8 mouse cellular contexts compared by ENCODE assay signal in the genomic region with DNA sequence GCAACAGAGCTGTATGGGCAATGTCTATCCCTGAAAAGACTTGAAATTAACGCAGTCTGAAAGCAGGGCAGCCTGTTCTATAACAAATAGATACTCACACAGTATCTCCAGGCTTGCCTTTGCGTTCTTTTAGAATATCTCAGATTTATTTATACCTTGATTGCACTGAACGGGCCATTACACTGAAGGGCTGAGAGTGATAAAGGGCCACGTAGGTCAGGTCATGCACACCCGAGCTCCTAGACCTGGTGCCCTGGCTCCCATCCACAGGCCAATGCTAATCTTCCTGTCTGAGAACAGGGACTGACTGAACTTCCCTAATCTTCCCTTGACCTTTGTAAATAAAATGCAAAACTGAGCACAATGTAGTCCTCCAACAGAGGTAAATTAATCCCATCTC.
A peak's percentile ranks its signal among the peaks of the same experiment; 100 is the strongest.
DNase-seq lines count a peak whose midpoint lies in the region; ATAC-seq and TF ChIP-seq lines count a peak whose summit lies in the region.

No protein-coding gene starts in this region.

- H3K79me2 ChIP-seq in MEL (ENCODE audit: control insufficient read depth, insufficient read depth, low read length, poor library complexity): no peaks in the 10 kb centered on the region

- no peak overlapping the region for H3K27ac ChIP-seq in hindbrain, embryonic 16.5 days (ENCODE audit: low read depth, low read length)
- H3K27ac ChIP-seq in hindbrain, embryonic 14.5 days: no peak overlapping the region
- 0 out of 2 replicates have a peak overlapping the region, but pooled peaks have one; percentile 5 for H3K27ac ChIP-seq in MEL (ENCODE audit: control insufficient read depth, low read depth, low read length)
- peak overlapping the region; percentile 83 for H3K27ac ChIP-seq in liver, embryonic 16.5 days (ENCODE audit: low read length)

- no peak for TF ChIP-seq EP300 in MEL (IDR thresholded peaks at IDR 0.05; ENCODE audit: low read depth in 1 of 2, low read length in 2 of 2)

- intact Hi-C loops in left cerebral cortex, postnatal 14 days (cut with DNase I): no loop called here
- intact Hi-C loops in left cerebral cortex, postnatal 10 days (cut with DNase I): no loop called here

- H3K27me3 ChIP-seq in hindbrain, embryonic 16.5 days (replicated peaks; ENCODE audit: control insufficient read depth, insufficient read depth, low read length): no peaks in the 10 kb centered on the region
- H3K27me3 ChIP-seq in hindbrain, embryonic 14.5 days (ENCODE audit: control insufficient read depth, insufficient read depth, low read length): no peaks in the 10 kb centered on the region
- no peaks in the 10 kb centered on the region for H3K27me3 ChIP-seq in MEL (ENCODE audit: control insufficient read depth in 1 of 2, insufficient read depth in 2 of 2, low read length in 2 of 2)
- H3K27me3 ChIP-seq in liver, embryonic 16.5 days (ENCODE audit: control insufficient read depth, insufficient read depth, low read depth, low read length): no peaks in the 10 kb centered on the region

- ATAC-seq in hindbrain, embryonic 16.5 days: 0 out of 2 replicates have a peak, but pooled peaks have one; percentile 27
- no peak for ATAC-seq in hindbrain, embryonic 14.5 days (ENCODE audit: low FRiP score)
- peak; percentile 24; the same call in 1 of the 2 replicates for ATAC-seq in common myeloid progenitor, adult 5-6 weeks (replicated peaks; ENCODE audit: low read depth, poor library complexity, severe bottlenecking)
- ATAC-seq in liver, embryonic 16.5 days (ENCODE audit: low read depth): no peak

- no peak for DNase-seq in hindbrain, embryonic 14.5 days (ENCODE audit: low spot score)
- DNase-seq in MEL (ENCODE audit: low read depth, low spot score): no peak
- no peak for DNase-seq in c-Kit-positive CD71-positive TER-119-positive erythroid progenitor cells, embryonic 14.5 days (ENCODE audit: low spot score)
- no peak for DNase-seq in left cerebral cortex, postnatal 14 days (ENCODE audit: low spot score in 2 of 2)
- no peak for DNase-seq in left cerebral cortex, postnatal 10 days (ENCODE audit: extremely low spot score in 1 of 2, low spot score in 2 of 2)

- TF ChIP-seq POLR2A in MEL (IDR thresholded peaks at IDR 0.05; ENCODE audit: control insufficient read depth in 1 of 2, insufficient read depth in 1 of 2, low read depth in 1 of 2, low read length in 2 of 2, poor library complexity in 1 of 2): no peak

- H3K4me2 ChIP-seq in hindbrain, embryonic 16.5 days (ENCODE audit: low read length): no peak overlapping the region
- no peak overlapping the region for H3K4me2 ChIP-seq in hindbrain, embryonic 14.5 days (replicated peaks)
- H3K4me2 ChIP-seq in liver, embryonic 16.5 days (ENCODE audit: low read depth, low read length): no peak overlapping the region

- no peak overlapping the region for H3K9ac ChIP-seq in hindbrain, embryonic 16.5 days (ENCODE audit: low read depth, low read length)
- no peak overlapping the region for H3K9ac ChIP-seq in hindbrain, embryonic 14.5 days
- H3K9ac ChIP-seq in MEL (ENCODE audit: control insufficient read depth, low read depth, low read length, poor library complexity, severe bottlenecking): no peak overlapping the region
- no peak overlapping the region for H3K9ac ChIP-seq in liver, embryonic 16.5 days (ENCODE audit: low read depth, low read length)

- peaks cover 5% of the 10 kb centered on the region for H3K4me1 ChIP-seq in hindbrain, embryonic 16.5 days (ENCODE audit: control insufficient read depth, insufficient read depth, low read depth, low read length)
- H3K4me1 ChIP-seq in hindbrain, embryonic 14.5 days (replicated peaks; ENCODE audit: control insufficient read depth, insufficient read depth, low read length): no peaks in the 10 kb centered on the region
- H3K4me1 ChIP-seq in MEL (ENCODE audit: control insufficient read depth in 1 of 2, insufficient read depth in 2 of 2, low read length in 2 of 2): peaks cover 3 to 11% of the 10 kb centered on the region in 2 experiments
- H3K4me1 ChIP-seq in liver, embryonic 16.5 days (ENCODE audit: control insufficient read depth, low read depth, low read length): peaks cover 16% of the 10 kb centered on the region

- WGBS in hindbrain, embryonic 16.5 days: 84% methylated on average over 5 of the region's 5 CpGs
- WGBS in hindbrain, embryonic 14.5 days: 79% methylated on average over 5 of the region's 5 CpGs
- WGBS in liver, embryonic 16.5 days (ENCODE audit: insufficient replicate concordance): 44% methylated on average over 5 of the region's 5 CpGs

- H3K36me3 ChIP-seq in hindbrain, embryonic 16.5 days (ENCODE audit: control insufficient read depth, insufficient read depth, low read length): no peaks in the 10 kb centered on the region
- no peaks in the 10 kb centered on the region for H3K36me3 ChIP-seq in hindbrain, embryonic 14.5 days (replicated peaks; ENCODE audit: control insufficient read depth, insufficient read depth)
- peaks cover 8 to 21% of the 10 kb centered on the region in 2 experiments for H3K36me3 ChIP-seq in MEL (ENCODE audit: control insufficient read depth in 1 of 2, insufficient read depth in 2 of 2, low read length in 2 of 2)
- no peaks in the 10 kb centered on the region for H3K36me3 ChIP-seq in liver, embryonic 16.5 days (ENCODE audit: control insufficient read depth, insufficient read depth)

- no peak for TF ChIP-seq CTCF in MEL (IDR thresholded peaks at IDR 0.05 in 2 of 3, conservative IDR thresholded peaks at IDR 0.05 in 1 of 3; ENCODE audit: control insufficient read depth in 1 of 3, insufficient read depth in 1 of 3, low read depth in 2 of 3, low read length in 3 of 3, poor library complexity in 1 of 3, severe bottlenecking in 1 of 3)

- H3K4me3 ChIP-seq in hindbrain, embryonic 16.5 days (ENCODE audit: low read length): no peak overlapping the region
- no peak overlapping the region for H3K4me3 ChIP-seq in hindbrain, embryonic 14.5 days (replicated peaks; ENCODE audit: low read length)
- H3K4me3 ChIP-seq in MEL (ENCODE audit: control insufficient read depth in 1 of 2, insufficient read depth in 1 of 2, low read depth in 2 of 2, low read length in 2 of 2): no peak overlapping the region
- H3K4me3 ChIP-seq in liver, embryonic 16.5 days (ENCODE audit: low read depth, low read length): no peak overlapping the region

- TF ChIP-seq RAD21 in MEL (IDR thresholded peaks at IDR 0.05; ENCODE audit: low read depth, low read length): no peak

- H3K9me3 ChIP-seq in hindbrain, embryonic 16.5 days (ENCODE audit: control insufficient read depth, low read length): no peaks in the 10 kb centered on the region
- no peaks in the 10 kb centered on the region for H3K9me3 ChIP-seq in hindbrain, embryonic 14.5 days (ENCODE audit: control insufficient read depth, low read length)
- no peaks in the 10 kb centered on the region for H3K9me3 ChIP-seq in MEL (replicated peaks; ENCODE audit: insufficient read depth, low read length)
- no peaks in the 10 kb centered on the region for H3K9me3 ChIP-seq in liver, embryonic 16.5 days (replicated peaks; ENCODE audit: control insufficient read depth, low read length)

TF ChIP-seq in MEL, 35 proteins besides CTCF, POLR2A, EP300 and RAD21:
- TF ChIP-seq ZNF384 (IDR thresholded peaks at IDR 0.05; ENCODE audit: low read depth, low read length) (no peak), E2F4 (IDR thresholded peaks at IDR 0.05; ENCODE audit: borderline replicate concordance, low read depth, low read length) (no peak), TBP (IDR thresholded peaks at IDR 0.05; ENCODE audit: low read depth, low read length) (no peak), POLR2AphosphoS2 (IDR thresholded peaks at IDR 0.05; ENCODE audit: low read length) (no peak)
TF ChIP-seq in MEL: peak in this region for 0.

Comparison
In these comparisons a context has a peak if more than half of its experiments do, and no peak if none do; other contexts are left out.
1. ATAC-seq: peak in hindbrain, embryonic 16.5 days (single experiment) and common myeloid progenitor, adult 5-6 weeks (single experiment); none in hindbrain, embryonic 14.5 days (single experiment) and liver, embryonic 16.5 days (single experiment).
2. H3K27ac ChIP-seq: peak in MEL (single experiment) and liver, embryonic 16.5 days (single experiment); none in hindbrain, embryonic 16.5 days (single experiment) and hindbrain, embryonic 14.5 days (single experiment).